Mouse (Mus musculus) forebrain, embryonic 12.5 days (tissue): ENCODE measurements around the gene Sesn2. TPM values are rescaled to one million over a fixed set of nuclear protein-coding genes. Genes with fewer than 3 reads are reported as not detected.
A peak's percentile ranks its signal among the peaks of the same experiment; 100 is the strongest.

Experiments used
- ATAC-seq: fragments of 200-750 bp; cut with Nextera tagmentation; 2 replicates; pipeline ENCODE4 v1.8.0; 2017; ENCODE audit warnings: moderate TSS enrichment; ENCODE audit not compliant: low FRiP score
- H3K27ac ChIP-seq: fragments of 300-500 bp; sonication (generic); 2 replicates; pipeline ENCODE4 v1.5.1; 2016; ENCODE audit warnings: mild to moderate bottlenecking
- H3K27me3 ChIP-seq: fragments of 300-500 bp; sonication (generic); 2 replicates; pipeline ENCODE4 v1.6.1; 2016; ENCODE audit warnings: mild to moderate bottlenecking
- H3K36me3 ChIP-seq: fragments of 300-500 bp; sonication (generic); replicated peaks from 2 replicates; pipeline ENCODE4 v1.6.1; 2016; ENCODE audit warnings: mild to moderate bottlenecking
- H3K4me1 ChIP-seq: fragments of 300-500 bp; sonication (generic); 2 replicates; pipeline ENCODE4 v1.6.1; 2016
- H3K4me2 ChIP-seq: fragments of 300-500 bp; sonication (generic); 2 replicates; pipeline ENCODE4 v1.6.1; 2016; ENCODE audit warnings: mild to moderate bottlenecking, moderate library complexity
- H3K4me3 ChIP-seq: fragments of 300-500 bp; sonication (generic); replicated peaks from 2 replicates; pipeline ENCODE4 v1.5.1; 2016; ENCODE audit warnings: mild to moderate bottlenecking
- H3K9ac ChIP-seq: fragments of 300-500 bp; sonication (generic); 2 replicates; pipeline ENCODE4 v1.6.1; 2016; ENCODE audit warnings: mild to moderate bottlenecking
- H3K9me3 ChIP-seq: fragments of 300-500 bp; sonication (generic); 2 replicates; pipeline ENCODE4 v1.6.1; 2016
- WGBS: fragments of 180-500 bp; shearing (Covaris S2); methylation state at CpG from one replicate; pipeline ENCODE4 v1.1.7; 2016; 5-methylcytosine and 5-hydroxymethylcytosine counted together
- polyA plus RNA-seq: library from polyadenylated mRNA; unstranded; fragments of >200 nt; fragmentation: Nextera tagmentation; extraction: Ambion mirVana; gene quantifications from 2 replicates; pipeline ENCODE4 v1.2.1, GENCODE M21; 2016

The Sesn2 gene
- polyA plus RNA-seq, 1 experiment from 2014 or later = 7.6 TPM

GRCm38 (mm10) chr4:132529344-132529743, 19.0 kb upstream of the Sesn2 start:
- Histone ChIP-seq H3K27me3 (no peaks in the 10 kb centered on the region), H3K36me3 (peaks cover 20% of the 10 kb centered on the region), H3K4me3 (no peak overlapping the region), H3K27ac (no peak overlapping the region), H3K9ac (no peak overlapping the region), H3K9me3 (no peaks in the 10 kb centered on the region), H3K4me2 (no peak overlapping the region), H3K4me1 (peaks cover 27% of the 10 kb centered on the region)
- WGBS = 93% methylated on average over 4 of the region's 4 CpGs
- ATAC-seq = no peak

GRCm38 (mm10) chr4:132527917-132528522, 17.7 kb upstream of the Sesn2 start:
- H3K27ac ChIP-seq = no peak overlapping the region; the same call in 1 of the 2 replicates
- ATAC-seq = no peak
- no peak overlapping the region for H3K4me2 ChIP-seq
- 96% methylated on average over 8 of the region's 8 CpGs for WGBS
- H3K4me3 ChIP-seq = no peak overlapping the region
- no peak overlapping the region for H3K9ac ChIP-seq
- no peaks in the 10 kb centered on the region for H3K9me3 ChIP-seq
- H3K4me1 ChIP-seq = peaks cover 25% of the 10 kb centered on the region
- H3K27me3 ChIP-seq = no peaks in the 10 kb centered on the region
- H3K36me3 ChIP-seq = peaks cover 20% of the 10 kb centered on the region

- H3K9ac ChIP-seq = no peak overlapping the region
- no peak for ATAC-seq
- H3K4me1 ChIP-seq = peaks cover 14% of the 10 kb centered on the region
- no peaks in the 10 kb centered on the region for H3K9me3 ChIP-seq
- 52% methylated on average over 2 of the region's 2 CpGs for WGBS
- peaks cover 20% of the 10 kb centered on the region for H3K36me3 ChIP-seq
- H3K27ac ChIP-seq = no peak overlapping the region
- H3K27me3 ChIP-seq = no peaks in the 10 kb centered on the region
- no peak overlapping the region for H3K4me3 ChIP-seq
- H3K4me2 ChIP-seq = no peak overlapping the region
Measured at GRCm38 (mm10) chr4:132526678-132527077, 16.4 kb upstream of the Sesn2 start.

- peaks cover 11% of the 10 kb centered on the region for H3K4me1 ChIP-seq
- no peak for ATAC-seq
- no peak overlapping the region for H3K27ac ChIP-seq
- no peaks in the 10 kb centered on the region for H3K27me3 ChIP-seq
- 45% methylated on average over 6 of the region's 6 CpGs for WGBS
- H3K4me3 ChIP-seq = no peak overlapping the region
- H3K36me3 ChIP-seq = peaks cover 5% of the 10 kb centered on the region
- H3K9ac ChIP-seq = no peak overlapping the region
- H3K4me2 ChIP-seq = no peak overlapping the region
- no peaks in the 10 kb centered on the region for H3K9me3 ChIP-seq
Measured at GRCm38 (mm10) chr4:132524808-132525207, 14.5 kb upstream of the Sesn2 start.

- Histone ChIP-seq H3K27me3 (no peaks in the 10 kb centered on the region), H3K9ac (no peak overlapping the region), H3K36me3 (peaks cover 2% of the 10 kb centered on the region; the same call in 1 of the 2 replicates), H3K4me2 (no peak overlapping the region), H3K4me3 (no peak overlapping the region), H3K9me3 (no peaks in the 10 kb centered on the region), H3K4me1 (peaks cover 11% of the 10 kb centered on the region), H3K27ac (peak overlapping the region; percentile 43; the same call in 1 of the 2 replicates)
- 12% methylated on average over 11 of the region's 11 CpGs for WGBS
- no peak for ATAC-seq
Measured at GRCm38 (mm10) chr4:132524321-132524741, 14.0 kb upstream of the Sesn2 start.

GRCm38 (mm10) chr4:132519188-132519587, 8.9 kb upstream of the Sesn2 start:
- WGBS = 92% methylated on average over 3 of the region's 3 CpGs
- H3K27ac ChIP-seq = no peak overlapping the region
- no peak for ATAC-seq
- H3K9me3 ChIP-seq = no peaks in the 10 kb centered on the region
- no peak overlapping the region for H3K4me3 ChIP-seq
- H3K9ac ChIP-seq = no peak overlapping the region
- no peaks in the 10 kb centered on the region for H3K36me3 ChIP-seq
- peaks cover 11% of the 10 kb centered on the region for H3K4me1 ChIP-seq
- no peaks in the 10 kb centered on the region for H3K27me3 ChIP-seq
- no peak overlapping the region for H3K4me2 ChIP-seq

- Histone ChIP-seq H3K27ac (no peak overlapping the region), H3K9me3 (no peaks in the 10 kb centered on the region), H3K36me3 (no peaks in the 10 kb centered on the region), H3K4me3 (no peak overlapping the region), H3K9ac (no peak overlapping the region), H3K4me2 (no peak overlapping the region), H3K27me3 (peaks cover 8% of the 10 kb centered on the region), H3K4me1 (peaks cover 12% of the 10 kb centered on the region)
- 82% methylated on average over 8 of the region's 8 CpGs for WGBS
- no peak for ATAC-seq
Measured at GRCm38 (mm10) chr4:132518066-132518465, 7.8 kb upstream of the Sesn2 start.

- Histone ChIP-seq H3K9ac (peak overlapping the region; percentile 51), H3K4me3 (peak overlapping the region; percentile 47), H3K27me3 (peaks cover 15% of the 10 kb centered on the region), H3K27ac (peak overlapping the region; percentile 42; the same call in 1 of the 2 replicates), H3K9me3 (no peaks in the 10 kb centered on the region), H3K36me3 (no peaks in the 10 kb centered on the region), H3K4me1 (peaks cover 12% of the 10 kb centered on the region), H3K4me2 (peak overlapping the region; percentile 95)
- 20% methylated on average over 22 of the region's 22 CpGs for WGBS
- ATAC-seq = peak; percentile 93
Measured at GRCm38 (mm10) chr4:132515369-132516155, 5.3 kb upstream of the Sesn2 start.

- Histone ChIP-seq H3K27me3 (peaks cover 15% of the 10 kb centered on the region), H3K4me2 (peak overlapping the region; percentile 95), H3K9ac (peak overlapping the region; percentile 51), H3K9me3 (no peaks in the 10 kb centered on the region), H3K36me3 (no peaks in the 10 kb centered on the region), H3K27ac (peak overlapping the region; percentile 36; the same call in 1 of the 2 replicates), H3K4me1 (peaks cover 12% of the 10 kb centered on the region), H3K4me3 (peak overlapping the region; percentile 47)
- WGBS = 1% methylated on average over 21 of the region's 21 CpGs
- no peak for ATAC-seq
Measured at GRCm38 (mm10) chr4:132514555-132515135, 4.3 kb upstream of the Sesn2 start.

GRCm38 (mm10) chr4:132513395-132514273, 3.3 kb upstream of the Sesn2 start:
- Histone ChIP-seq H3K4me3 (no peak overlapping the region), H3K9me3 (no peaks in the 10 kb centered on the region), H3K27me3 (peaks cover 15% of the 10 kb centered on the region), H3K9ac (no peak overlapping the region), H3K4me1 (peaks cover 18% of the 10 kb centered on the region), H3K4me2 (no peak overlapping the region), H3K27ac (no peak overlapping the region), H3K36me3 (no peaks in the 10 kb centered on the region)
- WGBS = 30% methylated on average over 14 of the region's 14 CpGs
- no peak for ATAC-seq

GRCm38 (mm10) chr4:132512080-132512479, 1.8 kb upstream of the Sesn2 start:
- no peak overlapping the region for H3K9ac ChIP-seq
- ATAC-seq = no peak
- H3K36me3 ChIP-seq = no peaks in the 10 kb centered on the region
- peaks cover 19% of the 10 kb centered on the region for H3K4me1 ChIP-seq
- H3K27ac ChIP-seq = no peak overlapping the region
- no peak overlapping the region for H3K4me3 ChIP-seq
- no peak overlapping the region for H3K4me2 ChIP-seq
- H3K9me3 ChIP-seq = no peaks in the 10 kb centered on the region
- peaks cover 19% of the 10 kb centered on the region for H3K27me3 ChIP-seq
- WGBS = 80% methylated on average over 3 of the region's 3 CpGs
